Mouse (Mus musculus) intestine, postnatal 0 days (tissue): Measurements from ENCODE around the gene Larp7. TPM values are rescaled to one million over a fixed set of nuclear protein-coding genes. Genes with fewer than 3 reads are reported as not detected.

ENCODE experiments used
- ATAC-seq: fragments of 200-750 bp; cut with Nextera tagmentation; 2 replicates; pipeline ENCODE4 v1.8.0; 2017; ENCODE audit warnings: mild to moderate bottlenecking, moderate TSS enrichment, moderate library complexity
- H3K27ac ChIP-seq: fragments of 300-500 bp; sonication (generic); 2 replicates; pipeline ENCODE4 v1.5.1; 2014; ENCODE audit warnings: mild to moderate bottlenecking, low read depth, low read length, moderate library complexity
- H3K27me3 ChIP-seq: fragments of 300-500 bp; sonication (generic); replicated peaks from 2 replicates; pipeline ENCODE4 v1.6.1; 2014; ENCODE audit warnings: low read length, mixed read lengths; ENCODE audit not compliant: control insufficient read depth, insufficient read depth
- H3K36me3 ChIP-seq: fragments of 300-500 bp; sonication (generic); 2 replicates; pipeline ENCODE4 v1.6.1; 2014; ENCODE audit warnings: mild to moderate bottlenecking, moderate library complexity; ENCODE audit not compliant: control insufficient read depth, insufficient read depth
- H3K4me1 ChIP-seq: fragments of 300-500 bp; sonication (generic); replicated peaks from 2 replicates; pipeline ENCODE4 v1.6.1; 2014; ENCODE audit warnings: antibody characterized with exemption, low read length, mixed read lengths; ENCODE audit not compliant: control insufficient read depth, insufficient read depth
- H3K4me2 ChIP-seq: fragments of 300-500 bp; sonication (generic); replicated peaks from 2 replicates; pipeline ENCODE4 v1.6.1; 2014; ENCODE audit warnings: low read depth, mild to moderate bottlenecking, moderate library complexity
- H3K4me3 ChIP-seq: fragments of 300-500 bp; sonication (generic); 2 replicates; pipeline ENCODE4 v1.5.1; 2014; ENCODE audit warnings: low read depth, low read length
- H3K9ac ChIP-seq: fragments of 300-500 bp; sonication (generic); 2 replicates; pipeline ENCODE4 v1.6.1; 2014; ENCODE audit warnings: mild to moderate bottlenecking, low read depth, low read length
- H3K9me3 ChIP-seq: fragments of 300-500 bp; sonication (generic); 2 replicates; pipeline ENCODE4 v1.6.1; 2016; ENCODE audit warnings: mixed run types; ENCODE audit not compliant: control insufficient read depth
- CTCF ChIP-seq: sonication (generic); IDR thresholded peaks from 2 replicates; pipeline ENCODE4 v1.5.1; 2016; ENCODE audit warnings: low read depth, mild to moderate bottlenecking, control low read depth, antibody characterized with exemption, moderate library complexity
- WGBS: fragments of 180-500 bp; shearing (Covaris S2); extraction: QIAGEN DNeasy Blood & Tissue Kit; methylation state at CpG from one replicate; pipeline ENCODE4 v1.1.7; 2014; 5-methylcytosine and 5-hydroxymethylcytosine counted together
- polyA plus RNA-seq: library from polyadenylated mRNA; unstranded; fragments of >200 nt; fragmentation: Nextera tagmentation; extraction: Ambion mirVana; gene quantifications from 2 replicates; pipeline ENCODE4 v1.2.1, GENCODE M21; 2015

The Larp7 gene
- polyA plus RNA-seq, 1 experiment from 2014 or later = 23.6 TPM

DNA sequence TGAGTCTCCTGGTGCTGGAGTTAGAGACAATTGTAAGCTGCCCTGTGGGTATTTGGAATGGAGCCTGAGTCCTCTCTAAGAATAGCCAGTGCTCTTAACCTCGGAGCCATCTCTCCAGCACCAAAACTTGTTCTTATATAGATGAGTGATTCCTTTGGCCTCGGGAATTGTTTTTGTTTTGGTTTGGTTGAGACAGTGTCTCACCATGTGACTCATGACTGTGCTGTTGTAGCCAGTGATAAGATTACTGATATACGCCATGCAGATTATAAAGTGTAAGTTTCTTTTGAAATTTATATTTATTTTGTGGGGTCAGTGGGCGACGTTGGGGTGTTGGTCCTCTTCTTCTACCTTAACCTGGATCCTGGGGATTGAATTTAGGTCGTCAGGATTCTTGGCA is 32.8 kb downstream of the Larp7 start:
- Histone ChIP-seq H3K36me3 (no peaks in the 10 kb centered on the region), H3K27me3 (no peaks in the 10 kb centered on the region), H3K27ac (no peak overlapping the region), H3K4me2 (no peak overlapping the region), H3K9me3 (no peaks in the 10 kb centered on the region), H3K4me3 (no peak overlapping the region), H3K9ac (no peak overlapping the region), H3K4me1 (no peaks in the 10 kb centered on the region)
- no peak for TF ChIP-seq CTCF
- WGBS = 71% methylated on average over 6 of the region's 6 CpGs
- no peak for ATAC-seq

DNA sequence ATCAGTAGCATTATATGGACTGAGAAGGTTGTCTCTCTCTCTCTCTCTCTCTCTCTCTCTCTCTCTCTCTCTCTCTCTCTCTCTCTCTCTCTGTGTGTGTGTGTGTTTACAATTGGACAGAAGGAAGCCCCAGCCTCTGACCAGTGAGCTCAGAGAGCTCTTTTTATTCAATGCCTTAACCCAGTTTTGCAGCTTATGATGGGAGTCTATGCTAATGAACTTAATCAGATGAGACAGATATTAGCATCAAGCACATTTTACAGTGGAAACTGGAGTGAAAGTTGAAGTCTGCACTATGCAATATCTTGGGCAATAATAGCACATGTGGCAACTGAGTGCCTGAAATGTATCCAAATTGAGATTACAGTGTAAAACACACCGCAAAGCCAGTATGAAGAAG is 37.9 kb downstream of the Larp7 start:
- 94% methylated on average over 1 of the region's 1 CpGs for WGBS
- no peak for ATAC-seq
- Histone ChIP-seq H3K36me3 (no peaks in the 10 kb centered on the region), H3K4me2 (no peak overlapping the region), H3K27ac (no peak overlapping the region), H3K4me1 (no peaks in the 10 kb centered on the region), H3K9me3 (no peaks in the 10 kb centered on the region), H3K9ac (no peak overlapping the region), H3K4me3 (no peak overlapping the region), H3K27me3 (no peaks in the 10 kb centered on the region)
- no peak for TF ChIP-seq CTCF

DNA sequence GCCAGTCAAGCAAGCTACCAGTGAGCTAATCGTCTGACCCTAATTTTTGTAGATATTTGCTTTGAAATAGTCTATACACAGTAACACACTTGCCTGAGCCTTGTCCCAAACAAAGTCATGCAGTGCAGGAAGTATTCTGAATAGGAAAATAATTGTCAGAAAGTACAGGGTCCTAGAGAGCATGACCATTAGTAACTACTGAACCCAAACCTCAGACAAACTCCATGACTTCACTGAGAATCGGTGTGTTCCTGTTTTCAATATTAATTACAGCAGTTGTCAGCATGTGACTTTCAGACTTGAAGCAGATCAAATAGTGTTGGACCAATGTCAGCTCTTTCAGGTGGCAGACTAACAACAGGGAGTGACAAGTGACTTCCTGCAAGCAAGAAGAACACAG is 39.5 kb downstream of the Larp7 start:
- H3K27me3 ChIP-seq = no peaks in the 10 kb centered on the region
- WGBS = 73% methylated on average over 2 of the region's 2 CpGs

DNA sequence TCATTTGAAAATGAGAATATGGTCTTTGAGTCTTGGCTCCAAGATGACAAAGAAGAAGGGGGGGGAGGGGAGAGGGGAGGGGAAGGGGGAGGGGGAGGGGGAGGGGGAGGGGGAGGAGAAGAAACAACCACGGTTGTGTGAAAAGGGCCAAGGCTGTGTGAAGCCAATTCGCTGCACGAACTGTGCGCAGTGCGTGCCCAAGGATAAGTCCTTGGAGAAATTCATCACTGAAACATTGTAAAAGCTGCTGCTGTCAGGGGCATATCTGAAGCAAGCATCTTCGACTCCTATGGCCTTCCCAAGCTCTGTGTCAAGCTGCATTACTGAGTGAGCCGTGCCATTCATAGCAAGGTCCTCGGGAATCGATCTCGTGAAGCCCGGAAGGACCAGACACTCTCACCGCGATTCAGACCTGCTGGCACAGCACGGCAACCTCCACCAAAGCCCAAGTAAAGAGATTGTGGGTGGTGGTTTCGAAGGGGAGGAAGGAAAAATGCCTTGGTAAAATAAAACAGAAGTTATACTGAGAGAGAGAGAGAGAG is 40.3 kb downstream of the Larp7 start:
- Histone ChIP-seq H3K27me3 (no peaks in the 10 kb centered on the region), H3K4me1 (no peaks in the 10 kb centered on the region), H3K4me2 (no peak overlapping the region), H3K4me3 (no peak overlapping the region), H3K27ac (no peak overlapping the region), H3K36me3 (no peaks in the 10 kb centered on the region), H3K9ac (no peak overlapping the region), H3K9me3 (no peaks in the 10 kb centered on the region)
- WGBS = 79% methylated on average over 15 of the region's 15 CpGs
- ATAC-seq = no peak
- TF ChIP-seq CTCF = no peak

More for the DNA sequence above, 39.5 kb downstream of the Larp7 start:
- no peak for ATAC-seq
- no peak for TF ChIP-seq CTCF
- Histone ChIP-seq H3K27ac (no peak overlapping the region), H3K4me3 (no peak overlapping the region), H3K9me3 (no peaks in the 10 kb centered on the region), H3K4me1 (no peaks in the 10 kb centered on the region), H3K4me2 (no peak overlapping the region), H3K9ac (no peak overlapping the region), H3K36me3 (no peaks in the 10 kb centered on the region)

DNA sequence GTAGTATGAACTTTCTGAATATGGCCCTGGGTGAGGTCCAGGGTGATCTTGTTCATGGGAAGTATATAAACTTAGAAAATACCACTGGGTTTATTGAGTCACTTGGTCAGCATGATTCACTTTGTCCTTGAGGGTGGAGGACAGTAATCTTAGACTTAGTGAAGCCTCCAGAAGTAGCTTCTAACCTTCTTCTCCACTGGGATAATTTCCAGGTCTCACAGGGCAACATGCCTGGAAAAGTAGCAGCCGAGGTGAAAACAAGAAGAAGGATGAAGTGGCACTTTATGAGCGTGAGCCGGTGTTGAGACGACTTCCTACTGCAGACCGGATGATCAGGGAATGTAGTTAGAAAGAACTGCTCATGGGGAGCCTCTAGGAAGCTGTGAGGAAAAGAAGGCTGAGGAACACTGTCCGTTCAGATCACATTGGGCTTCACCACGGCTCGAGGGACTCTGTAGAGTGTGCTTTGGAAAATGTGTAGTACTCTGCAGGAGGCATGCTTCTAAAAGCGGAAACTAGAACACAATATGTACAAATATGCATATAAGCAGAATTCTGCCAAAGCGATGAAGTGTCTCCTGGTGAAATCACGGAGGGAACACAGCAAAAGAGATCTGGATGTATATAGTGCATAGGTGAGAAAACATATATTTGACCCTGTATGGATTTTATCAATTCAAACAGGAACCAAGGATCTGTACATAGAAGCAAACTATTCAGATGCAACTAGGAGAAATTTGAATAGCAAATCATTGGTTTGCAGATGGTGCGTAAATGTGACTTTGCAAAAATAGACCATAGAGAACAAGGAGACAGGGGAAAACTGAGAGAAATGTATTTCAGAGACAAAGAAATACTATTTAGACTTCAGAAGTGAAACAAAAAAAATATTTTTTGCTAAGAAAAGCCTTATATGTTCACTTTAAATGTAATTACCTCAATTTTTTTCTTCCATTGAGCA is 41.1 kb downstream of the Larp7 start:
- Histone ChIP-seq H3K27ac (no peak overlapping the region), H3K4me1 (no peaks in the 10 kb centered on the region), H3K9ac (no peak overlapping the region), H3K4me2 (no peak overlapping the region), H3K36me3 (no peaks in the 10 kb centered on the region), H3K4me3 (no peak overlapping the region), H3K27me3 (no peaks in the 10 kb centered on the region), H3K9me3 (no peaks in the 10 kb centered on the region)
- 82% methylated on average over 12 of the region's 12 CpGs for WGBS
- TF ChIP-seq CTCF = no peak
- no peak for ATAC-seq

DNA sequence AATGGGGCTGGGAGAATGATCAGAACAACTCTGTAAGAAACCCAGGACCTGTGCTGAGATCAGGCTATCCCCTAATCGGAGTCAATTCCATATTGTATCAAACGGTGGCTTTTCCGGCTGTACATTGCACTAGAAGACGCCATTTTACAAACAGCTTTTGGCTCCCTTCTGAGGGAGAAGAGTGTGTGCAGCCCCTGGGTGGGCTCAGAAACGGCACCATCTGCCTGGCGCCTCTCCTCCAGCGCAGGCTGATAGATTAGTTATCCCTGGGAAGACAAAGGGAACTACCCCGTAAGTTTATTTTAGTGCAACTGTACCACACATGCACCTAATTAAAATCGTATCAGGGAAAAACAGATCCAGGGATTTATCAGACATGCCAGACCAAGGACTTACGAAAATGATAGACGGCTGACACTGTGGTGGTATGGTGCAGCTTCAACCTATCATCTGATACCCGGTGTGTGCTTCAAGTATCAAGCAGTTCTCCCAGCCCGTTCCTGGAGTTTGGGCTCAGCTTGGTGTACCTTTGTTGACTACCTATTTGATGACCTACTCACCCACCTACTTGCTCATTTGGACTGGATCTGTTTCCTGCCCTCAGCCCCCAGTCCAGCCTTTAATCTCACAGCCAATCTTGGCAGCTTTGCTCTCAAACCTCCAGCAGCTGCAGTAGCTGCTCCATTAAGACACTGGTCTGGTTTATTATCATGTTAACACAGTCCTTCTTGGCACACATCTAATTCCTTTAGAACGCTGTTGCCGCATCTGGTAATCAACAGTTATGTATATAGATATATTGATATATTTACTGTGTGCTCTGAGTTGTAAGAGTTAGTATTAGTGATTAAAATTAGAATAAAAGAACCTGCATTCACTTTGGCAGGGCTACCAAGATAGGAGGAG is 45.0 kb downstream of the Larp7 start:
- H3K27ac ChIP-seq = no peak overlapping the region

More for the DNA sequence above, 45.0 kb downstream of the Larp7 start:
- H3K4me3 ChIP-seq = no peak overlapping the region
- H3K9ac ChIP-seq = no peak overlapping the region
- 78% methylated on average over 15 of the region's 15 CpGs for WGBS
- no peak for ATAC-seq
- TF ChIP-seq CTCF = no peak
- no peaks in the 10 kb centered on the region for H3K36me3 ChIP-seq
- no peak overlapping the region for H3K4me2 ChIP-seq
- H3K27me3 ChIP-seq = no peaks in the 10 kb centered on the region
- no peaks in the 10 kb centered on the region for H3K4me1 ChIP-seq
- no peaks in the 10 kb centered on the region for H3K9me3 ChIP-seq
